8 mouse cellular contexts compared by ENCODE assay signal in genomic region chr1:121096551-121097550, GRCm38 (mm10).
A peak's percentile ranks its signal among the peaks of the same experiment; 100 is the strongest.
DNase-seq lines count a peak whose midpoint lies in the region; ATAC-seq and TF ChIP-seq lines count a peak whose summit lies in the region.

No protein-coding gene starts in this region.

- H3K9ac ChIP-seq in lung, embryonic 14.5 days, result peak overlapping the region; percentile 43; the same call in 1 of the 2 replicates

- ATAC-seq in lung, embryonic 14.5 days (ENCODE audit: insufficient read depth), result peak; percentile 82
- ATAC-seq in activated CD4-positive, CD25-positive, alpha-beta regulatory T cell, adult 4 months, result no peak

- H3K27ac ChIP-seq in brown adipose tissue, adult 24 weeks (replicated peaks; ENCODE audit: low read depth, low read length), result no peak overlapping the region
- H3K27ac ChIP-seq in lung, embryonic 14.5 days (ENCODE audit: low read depth), result no peak overlapping the region
- no peak overlapping the region for H3K27ac ChIP-seq in small intestine, adult 2 months (ENCODE audit: insufficient read depth, low read depth, low read length)

- no peak for TF ChIP-seq POLR2A in small intestine, adult 2 months (IDR thresholded peaks at IDR 0.05; ENCODE audit: low read depth, low read length)

- TF ChIP-seq CTCF in lung, embryonic 14.5 days (IDR thresholded peaks at IDR 0.05; ENCODE audit: low read depth), result no peak
- TF ChIP-seq CTCF in small intestine, adult 2 months (IDR thresholded peaks at IDR 0.05; ENCODE audit: extremely low read depth, insufficient read length, insufficient replicate concordance, low read depth, low read length), result no peak

- no peaks in the 10 kb centered on the region for H3K9me3 ChIP-seq in lung, embryonic 14.5 days (ENCODE audit: low read depth, low read length)

- no peaks in the 10 kb centered on the region for H3K4me1 ChIP-seq in brown adipose tissue, adult 24 weeks (ENCODE audit: control insufficient read depth, insufficient read depth, insufficient read length, low read length)
- H3K4me1 ChIP-seq in lung, embryonic 14.5 days (ENCODE audit: insufficient read depth), result no peaks in the 10 kb centered on the region
- no peaks in the 10 kb centered on the region for H3K4me1 ChIP-seq in small intestine, adult 2 months (ENCODE audit: control insufficient read depth, insufficient read depth, insufficient read length, low read length)

- no peaks in the 10 kb centered on the region for H3K27me3 ChIP-seq in lung, embryonic 14.5 days (ENCODE audit: insufficient read depth, low read length)
- H3K27me3 ChIP-seq in small intestine, adult 2 months (ENCODE audit: control insufficient read depth, insufficient read depth, low read length), result no peaks in the 10 kb centered on the region

- peak overlapping the region; percentile 68 for H3K4me2 ChIP-seq in lung, embryonic 14.5 days

- no peaks in the 10 kb centered on the region for H3K36me3 ChIP-seq in lung, embryonic 14.5 days (ENCODE audit: insufficient read depth)
- H3K36me3 ChIP-seq in small intestine, adult 2 months (ENCODE audit: control insufficient read depth, insufficient read depth, low read length), result no peaks in the 10 kb centered on the region

- H3K4me3 ChIP-seq in brown adipose tissue, adult 24 weeks (ENCODE audit: insufficient read depth, low read depth, low read length), result peak overlapping the region; percentile 54
- peak overlapping the region; percentile 34 for H3K4me3 ChIP-seq in lung, embryonic 14.5 days (ENCODE audit: low read depth, low read length)
- H3K4me3 ChIP-seq in small intestine, adult 2 months (ENCODE audit: low read depth, low read length), result peak overlapping the region; percentile 45

- peak; percentile 12 to 58 for DNase-seq in adrenal gland, adult (ENCODE audit: inconsistent age in 2 of 2, low spot score in 1 of 2)
- no peak for DNase-seq in adrenal gland, postnatal 25 days
- peak; percentile 53 for DNase-seq in heart, adult 8-10 months (ENCODE audit: low spot score)
- DNase-seq in kidney, adult 8-10 months, result peak; percentile 4 to 14
- DNase-seq in lung, embryonic 14.5 days, result peak; percentile 78

- WGBS in lung, embryonic 14.5 days, result 3% methylated on average over 28 of the region's 28 CpGs
- 14% methylated on average over 28 of the region's 28 CpGs for WGBS in small intestine, adult 2 months
